Mouse (Mus musculus): ENCODE measurements around the gene Krit1.
A peak's percentile ranks its signal among the peaks of the same experiment; 100 is the strongest.
"Not testable (repeated sequence)": the region's sequence is repeated elsewhere in the genome, so short reads cannot be mapped to it uniquely, and the experiment has no call there.

Krit1 gene

GRCm38 (mm10) chr5:3889201-3889600, 86.2 kb downstream of the Krit1 start:
- DNase-seq, result no peak

GRCm38 (mm10) chr5:3893459-3894293, 90.7 kb downstream of the Krit1 start, which contains the start of gene Mterf1a:
Mterf1a (minus strand) TSS chr5:3893933.
- DNase-seq, result peak; percentile 59

GRCm38 (mm10) chr5:3894294-3894619, 91.3 kb downstream of the Krit1 start:
- not testable (repeated sequence) for DNase-seq
